Mouse (Mus musculus) left cerebral cortex, postnatal 36 days (tissue): ENCODE data around the gene Dhx9. TPM values are rescaled to one million over a fixed set of nuclear protein-coding genes. Genes with fewer than 3 reads are reported as not detected.
"Not testable (repeated sequence)": the region's sequence is repeated elsewhere in the genome, so short reads cannot be mapped to it uniquely, and the experiment has no call there.

Experiments
- DNase-seq, 2 experiments: peaks; one replicate each; pipeline ENCODE4 v3.0.0; 2021 to 2022; ENCODE audit warnings: low spot score in 2 of 2, mixed read lengths in 1 of 2
- intact Hi-C: fragments of 180-260 bp; cut with DNase I; formaldehyde crosslinking; loops from one replicate; pipeline ENCODE4 v1.15.1; 2025
- total RNA-seq, 2 experiments: library from RNA; stranded (reverse); gene quantifications; 2 replicates each; pipeline ENCODE4 v1.2.3; 2021

Dhx9 gene
- total RNA-seq, result 100 to 1,000 TPM in 1 of 2 experiments, 10 to 100 TPM in 1; 88.2 to 108 TPM

- intact Hi-C loops, result no loop called here
- peak; percentile 97 to 99 for DNase-seq
These were observed at the start of gene Dhx9 for GRCm38 (mm10) chr1:153487500-153487879. TSS of gene Dhx9 (minus strand) at chr1:153487660.

- intact Hi-C loops, result no loop called here
- DNase-seq, result no peak
These were observed 48.2 kb upstream of the Dhx9 start for GRCm38 (mm10) chr1:153535611-153536010.

GRCm38 (mm10) chr1:153532896-153533295 lies 45.4 kb upstream of the Dhx9 start:
- DNase-seq, intact Hi-C loops: not testable (repeated sequence)

- no peak for DNase-seq
- intact Hi-C loops, result no loop called here
These were observed 44.9 kb upstream of the Dhx9 start for GRCm38 (mm10) chr1:153532234-153532841.

- no peak for DNase-seq
- intact Hi-C loops, result no loop called here
These were observed 44.3 kb upstream of the Dhx9 start for GRCm38 (mm10) chr1:153531677-153532233.

GRCm38 (mm10) chr1:153522116-153522515 lies 34.7 kb upstream of the Dhx9 start:
- intact Hi-C loops, result no loop called here
- DNase-seq, result no peak

GRCm38 (mm10) chr1:153515368-153515767 lies 27.9 kb upstream of the Dhx9 start:
- DNase-seq, result no peak
- intact Hi-C loops, result no loop called here

GRCm38 (mm10) chr1:153510330-153511009 lies 23.0 kb upstream of the Dhx9 start:
- no peak for DNase-seq
- intact Hi-C loops, result no loop called here

GRCm38 (mm10) chr1:153509569-153509968 lies 22.1 kb upstream of the Dhx9 start:
- DNase-seq, intact Hi-C loops: not testable (repeated sequence)

GRCm38 (mm10) chr1:153509012-153509411 lies 21.6 kb upstream of the Dhx9 start:
- DNase-seq, result no peak
- intact Hi-C loops, result no loop called here

GRCm38 (mm10) chr1:153506266-153506665 lies 18.8 kb upstream of the Dhx9 start:
- intact Hi-C loops, result no loop called here
- DNase-seq, result peak in 1 of 2 experiments; percentile 21

- intact Hi-C loops, result no loop called here
- no peak for DNase-seq
These were observed 14.3 kb upstream of the Dhx9 start for GRCm38 (mm10) chr1:153501644-153502321.

GRCm38 (mm10) chr1:153500030-153500429 lies 12.6 kb upstream of the Dhx9 start:
- intact Hi-C loops, result no loop called here
- DNase-seq, result no peak

- no peak for DNase-seq
- intact Hi-C loops, result no loop called here
These were observed 8.6 kb upstream of the Dhx9 start for GRCm38 (mm10) chr1:153496030-153496429.

- intact Hi-C loops, result no loop called here
- no peak for DNase-seq
These were observed 6.5 kb upstream of the Dhx9 start for GRCm38 (mm10) chr1:153493931-153494330.

- intact Hi-C loops, result no loop called here
- DNase-seq, result no peak
These were observed 5.9 kb upstream of the Dhx9 start for GRCm38 (mm10) chr1:153493338-153493737.

GRCm38 (mm10) chr1:153491822-153492221 lies 4.4 kb upstream of the Dhx9 start:
- DNase-seq, result no peak
- intact Hi-C loops, result no loop called here

- DNase-seq, result no peak
- intact Hi-C loops, result no loop called here
These were observed 3.9 kb upstream of the Dhx9 start for GRCm38 (mm10) chr1:153491345-153491744.

GRCm38 (mm10) chr1:153489963-153490362 lies 2.5 kb upstream of the Dhx9 start:
- DNase-seq, result no peak
- intact Hi-C loops, result no loop called here

- no peak for DNase-seq
- intact Hi-C loops, result no loop called here
These were observed 2.1 kb upstream of the Dhx9 start for GRCm38 (mm10) chr1:153489540-153489939.

- DNase-seq, result peak in 1 of 2 experiments; percentile 8
- intact Hi-C loops, result no loop called here
These were observed 1.7 kb upstream of the Dhx9 start for GRCm38 (mm10) chr1:153489132-153489531.
